Mouse (Mus musculus) G1E (cell line): ENCODE results near the gene Anxa9.

Experiments
- CTCF ChIP-seq: IDR thresholded peaks from 2 replicates; pipeline ENCODE4 v1.5.1; 2012; ENCODE audit warnings: low read depth, low read length, inconsistent platforms, mixed read lengths
- GATA1 ChIP-seq: IDR thresholded peaks from 2 replicates; pipeline ENCODE4 v1.6.1; 2012; ENCODE audit warnings: borderline replicate concordance, low read length, inconsistent platforms, mixed read lengths
- POLR2AphosphoS5 ChIP-seq: IDR thresholded peaks from 2 replicates; pipeline ENCODE4 v1.6.1; 2012; ENCODE audit warnings: low read depth, low read length, inconsistent platforms; ENCODE audit not compliant: insufficient replicate concordance
- TAL1 ChIP-seq: conservative IDR thresholded peaks from 2 replicates; pipeline ENCODE4 v1.6.1; 2012; ENCODE audit warnings: low read depth, low read length, inconsistent platforms, mixed read lengths

GRCm38 (mm10) chr3:95313476-95313875 lies 6.5 kb upstream of the Anxa9 start:
- TF ChIP-seq CTCF (no peak), GATA1 (no peak), TAL1 (no peak), POLR2AphosphoS5 (no peak; the same call in 1 of the 2 replicates)
